Mouse (Mus musculus): ENCODE measurements around the gene Olfr311. TPM values are rescaled to one million over a fixed set of nuclear protein-coding genes. Genes with fewer than 3 reads are reported as not detected.

Gene Olfr311
- polyA plus RNA-seq, 1 experiment: 0.06 TPM

DNA sequence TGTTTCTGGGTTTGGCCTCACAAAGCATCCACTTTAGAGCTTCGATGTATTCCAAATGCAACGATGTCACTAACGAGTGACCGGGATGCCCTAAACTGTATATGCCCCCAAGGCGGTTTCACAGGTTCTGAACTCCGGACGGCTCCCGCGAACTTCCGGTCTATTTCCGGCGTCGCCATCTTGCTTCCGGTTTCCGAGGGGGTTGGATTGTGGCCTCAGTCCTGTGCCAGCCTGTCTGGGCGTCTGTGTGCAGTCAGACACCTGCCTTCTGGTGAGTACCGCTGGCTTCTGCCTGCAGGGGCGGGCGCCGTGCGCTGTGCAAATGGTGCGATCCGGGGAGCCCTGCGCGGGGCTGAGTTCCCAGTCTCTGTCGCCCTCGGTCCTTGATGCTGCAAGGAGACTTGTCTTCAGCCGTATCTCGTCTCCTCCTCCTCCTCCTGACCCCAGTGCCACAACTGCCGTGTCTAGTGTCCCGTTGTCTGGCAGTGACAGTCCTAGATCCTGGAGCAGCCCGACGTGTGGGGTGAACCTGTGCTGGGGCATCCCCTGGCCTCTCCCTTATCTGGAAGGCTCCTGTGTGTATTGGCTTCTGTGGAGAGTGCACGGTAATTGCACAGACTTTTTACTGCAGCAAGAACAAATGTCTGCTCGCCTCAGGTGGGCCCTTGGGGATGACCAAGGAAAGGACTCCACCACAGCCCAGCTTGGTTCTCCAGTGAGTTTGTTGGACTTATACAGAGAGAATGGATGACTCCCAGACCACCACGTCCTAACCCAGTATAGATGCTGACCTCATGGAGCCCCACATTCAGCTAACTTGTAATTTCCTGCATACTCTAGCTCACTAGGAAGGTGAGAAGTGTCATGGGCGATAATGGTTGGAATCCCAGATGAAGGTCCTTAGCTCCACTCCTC is 28.2 kb downstream of the Olfr311 start, which contains the start of gene 2810021J22Rik:
2810021J22Rik (plus strand) TSS at position 178 of the 915 bp plus-strand sequence.
- H3K4me1 ChIP-seq (ENCODE audit: control insufficient read depth, insufficient read depth, low read length): peaks cover 2% of the 10 kb centered on the region
- 0 out of 2 replicates have a peak within 1 kb of the TSS, but pooled peaks have one; percentile 24 for H3K27ac ChIP-seq (ENCODE audit: insufficient read depth, low read length)
- peak; percentile 75; the same call in 1 of the 2 replicates for TF ChIP-seq POLR2A (IDR thresholded peaks at IDR 0.05; ENCODE audit: extremely low read depth, insufficient read depth, low read length)
- no peak for TF ChIP-seq CTCF (IDR thresholded peaks at IDR 0.05; ENCODE audit: extremely low read depth, insufficient read depth, low read length)
- peak within 1 kb of the TSS; percentile 81 for H3K4me3 ChIP-seq (ENCODE audit: insufficient read depth, low read length)

DNA sequence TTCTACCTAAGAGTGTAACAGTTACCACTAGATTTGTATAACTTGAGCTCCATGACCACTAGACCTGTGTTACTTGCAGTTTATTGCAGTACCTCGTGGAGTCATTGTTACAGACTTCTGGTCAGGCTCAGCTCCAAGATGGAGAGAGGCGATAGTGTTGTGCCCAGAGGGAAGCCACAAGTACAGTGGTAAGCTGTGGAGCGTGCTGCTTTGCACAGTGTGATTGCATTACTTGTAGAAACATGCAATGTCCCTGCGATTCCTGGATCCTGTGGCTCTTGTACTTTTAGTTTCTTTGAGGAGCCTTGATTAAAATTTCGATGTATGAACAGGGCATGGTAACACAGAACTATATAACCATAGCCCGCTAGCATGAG is 28.9 kb downstream of the Olfr311 start:
- peaks cover 2% of the 10 kb centered on the region for H3K4me1 ChIP-seq (ENCODE audit: control insufficient read depth, insufficient read depth, low read length)
- TF ChIP-seq POLR2A (IDR thresholded peaks at IDR 0.05; ENCODE audit: extremely low read depth, insufficient read depth, low read length) (no peak), CTCF (IDR thresholded peaks at IDR 0.05; ENCODE audit: extremely low read depth, insufficient read depth, low read length) (no peak)
- H3K4me3 ChIP-seq (ENCODE audit: insufficient read depth, low read length): peak overlapping the region; percentile 81; the same call in 1 of the 2 replicates
- H3K27ac ChIP-seq (ENCODE audit: insufficient read depth, low read length): no peak overlapping the region

DNA sequence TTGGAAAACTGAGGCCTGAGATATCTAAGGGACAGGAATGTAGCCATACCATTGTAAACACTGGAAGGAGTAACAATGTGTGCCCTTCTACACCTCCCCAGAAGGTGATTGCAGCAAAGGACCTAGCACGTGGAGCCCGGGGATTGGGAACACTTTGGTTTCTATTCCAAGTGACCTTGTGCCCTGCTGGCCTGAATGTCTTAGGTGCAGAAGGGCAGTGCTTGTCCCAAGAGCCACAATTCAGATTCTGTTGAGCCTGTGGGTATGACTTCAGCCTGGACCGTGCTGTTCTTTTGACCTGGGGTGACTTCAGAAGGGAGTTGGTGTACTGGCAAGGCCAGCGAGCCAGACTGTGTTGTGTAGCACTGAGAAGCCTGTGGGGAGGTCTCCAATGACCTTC is 31.9 kb downstream of the Olfr311 start:
- no peak for TF ChIP-seq CTCF (IDR thresholded peaks at IDR 0.05; ENCODE audit: extremely low read depth, insufficient read depth, low read length)
- TF ChIP-seq POLR2A (IDR thresholded peaks at IDR 0.05; ENCODE audit: extremely low read depth, insufficient read depth, low read length): no peak
- Histone ChIP-seq H3K27ac (ENCODE audit: insufficient read depth, low read length) (no peak overlapping the region), H3K4me3 (ENCODE audit: insufficient read depth, low read length) (no peak overlapping the region), H3K4me1 (ENCODE audit: control insufficient read depth, insufficient read depth, low read length) (peaks cover 2% of the 10 kb centered on the region)

DNA sequence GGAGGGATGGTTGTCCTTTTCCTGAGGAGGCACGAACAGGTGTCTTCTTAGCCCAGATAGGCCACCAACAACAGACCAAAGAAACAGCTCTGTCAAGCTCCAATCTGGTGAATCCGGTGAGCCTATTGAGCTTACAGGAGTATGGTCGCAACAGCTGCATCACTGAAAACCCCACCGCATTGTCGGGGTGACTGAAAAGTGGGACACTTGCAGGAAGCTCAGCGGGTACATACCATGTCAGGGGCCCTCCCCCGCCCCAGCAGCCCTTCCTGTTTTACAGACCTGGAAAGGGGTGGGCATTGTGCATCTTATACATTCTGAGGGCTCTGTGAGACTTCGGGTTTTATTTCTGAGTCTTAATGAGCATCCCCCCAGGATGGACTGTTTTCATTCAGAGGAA is 44.7 kb downstream of the Olfr311 start:
- TF ChIP-seq CTCF (IDR thresholded peaks at IDR 0.05; ENCODE audit: extremely low read depth, insufficient read depth, low read length): no peak
- TF ChIP-seq POLR2A (IDR thresholded peaks at IDR 0.05; ENCODE audit: extremely low read depth, insufficient read depth, low read length): no peak

DNA sequence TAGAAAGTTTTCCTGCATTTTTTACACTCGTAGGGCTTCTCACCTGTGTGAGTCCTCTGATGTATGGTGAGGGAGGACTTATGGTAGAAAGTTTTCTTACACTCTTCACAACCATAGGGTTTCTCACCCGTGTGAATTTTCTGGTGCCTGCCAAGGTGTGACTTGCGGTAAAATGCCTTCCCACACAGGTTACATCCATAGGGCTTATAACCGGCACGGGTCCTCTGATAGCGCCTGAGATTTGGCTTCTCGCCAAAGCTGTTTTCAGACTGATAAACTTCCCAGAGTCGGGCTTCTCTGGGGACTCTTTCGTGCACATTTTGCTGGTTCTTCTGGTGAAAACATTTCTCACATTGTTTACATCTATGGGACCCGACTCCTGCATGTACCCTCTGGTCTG is 51.5 kb downstream of the Olfr311 start:
- H3K27ac ChIP-seq (ENCODE audit: insufficient read depth, low read length): no peak overlapping the region
- H3K4me3 ChIP-seq (ENCODE audit: insufficient read depth, low read length): no peak overlapping the region
- TF ChIP-seq CTCF (IDR thresholded peaks at IDR 0.05; ENCODE audit: extremely low read depth, insufficient read depth, low read length): no peak
- TF ChIP-seq POLR2A (IDR thresholded peaks at IDR 0.05; ENCODE audit: extremely low read depth, insufficient read depth, low read length): no peak
- no peaks in the 10 kb centered on the region for H3K4me1 ChIP-seq (ENCODE audit: control insufficient read depth, insufficient read depth, low read length)

More for the DNA sequence above, 44.7 kb downstream of the Olfr311 start:
- Histone ChIP-seq H3K4me3 (ENCODE audit: insufficient read depth, low read length) (no peak overlapping the region), H3K27ac (ENCODE audit: insufficient read depth, low read length) (no peak overlapping the region), H3K4me1 (ENCODE audit: control insufficient read depth, insufficient read depth, low read length) (no peaks in the 10 kb centered on the region)

Other genes with a start within 250 kb of the Olfr311 start
- gene Olfr324, start 244.1 kb upstream of the Olfr311 start, polyA plus RNA-seq (2012; rRNA removed): not detected in 2 replicates
- gene 2210407C18Rik, start 223.2 kb upstream of the Olfr311 start, polyA plus RNA-seq (2012; rRNA removed): not detected in 2 replicates
- gene Olfr323, start 208.8 kb upstream of the Olfr311 start, polyA plus RNA-seq (2012; rRNA removed): not detected in 2 replicates
- gene Trim58, start 198.8 kb upstream of the Olfr311 start, polyA plus RNA-seq (2012; rRNA removed): 0.04 and 0.08 TPM in 2 replicates
- not detected in 2 replicates for gene Olfr322, start 180.5 kb upstream of the Olfr311 start, polyA plus RNA-seq (2012; rRNA removed)
- not detected in 2 replicates for gene Olfr320, start 158.2 kb upstream of the Olfr311 start, polyA plus RNA-seq (2012; rRNA removed)
- not detected in 2 replicates for gene Olfr319, start 140.1 kb upstream of the Olfr311 start, polyA plus RNA-seq (2012; rRNA removed)
- gene Olfr318, start 115.2 kb upstream of the Olfr311 start, polyA plus RNA-seq (2012; rRNA removed): not detected in 2 replicates
- gene Olfr317, start 100.0 kb upstream of the Olfr311 start, polyA plus RNA-seq (2012; rRNA removed): 0.21 and 0.27 TPM in 2 replicates
- gene Olfr316, start 86.5 kb upstream of the Olfr311 start, polyA plus RNA-seq (2012; rRNA removed): 1.6 and 2.3 TPM in 2 replicates
- gene Olfr315, start 66.1 kb upstream of the Olfr311 start, polyA plus RNA-seq (2012; rRNA removed): not detected in 2 replicates
- not detected in 2 replicates for gene Olfr314, start 56.3 kb upstream of the Olfr311 start, polyA plus RNA-seq (2012; rRNA removed)
- 1.7 and 2.2 TPM in 2 replicates for gene Fam183b, start 37.3 kb upstream of the Olfr311 start, polyA plus RNA-seq (2012; rRNA removed)
- gene Olfr313, start 24.3 kb upstream of the Olfr311 start, polyA plus RNA-seq (2012; rRNA removed): not detected in 2 replicates
- not detected in 2 replicates for gene Olfr312, start 10.0 kb upstream of the Olfr311 start, polyA plus RNA-seq (2012; rRNA removed)
- gene Gm12258, start 7.9 kb downstream of the Olfr311 start, polyA plus RNA-seq (2012; rRNA removed): 18.2 and 21.5 TPM in 2 replicates
- 5.7 and 5.9 TPM in 2 replicates for gene 2810021J22Rik, start 28.0 kb downstream of the Olfr311 start, polyA plus RNA-seq (2012; rRNA removed)
- gene Zfp39, start 65.0 kb downstream of the Olfr311 start, polyA plus RNA-seq (2012; rRNA removed): 5.6 and 6.0 TPM in 2 replicates
- gene Btnl10, start 78.7 kb downstream of the Olfr311 start, polyA plus RNA-seq (2012; rRNA removed): not detected in 2 replicates
- gene Rnf187, start 99.7 kb downstream of the Olfr311 start, polyA plus RNA-seq (2012; rRNA removed): 567 and 588 TPM in 2 replicates
- 101 and 112 TPM in 2 replicates for gene Hist3h2ba, start 109.7 kb downstream of the Olfr311 start, polyA plus RNA-seq (2012; rRNA removed)
- 40.1 and 42.8 TPM in 2 replicates for gene Hist3h2a, start 115.4 kb downstream of the Olfr311 start, polyA plus RNA-seq (2012; rRNA removed)
- 6.6 and 7.4 TPM in 2 replicates for gene Trim17, start 115.4 kb downstream of the Olfr311 start, polyA plus RNA-seq (2012; rRNA removed)
- 25.9 and 26.7 TPM in 2 replicates for gene Trim11, start 138.8 kb downstream of the Olfr311 start, polyA plus RNA-seq (2012; rRNA removed)